ENCODE assay signal across 1 mouse cellular context in genomic region chr2:118289066-118289460, GRCm38 (mm10). TPM values are rescaled to one million over a fixed set of nuclear protein-coding genes. Genes with fewer than 3 reads are reported as not detected.
"Had no signal": no experiment of that assay in that cellular context is flagged by ENCODE, and none has a peak within 500 bp of the region (broad histone marks: within the 10 kb centered on the region; RNA-seq: fewer than 3 reads in every experiment).

No protein-coding gene starts in this region.

RNA-seq across cellular contexts. Expression of gene Fsip1, which starts 32.3 kb away (rescaled TPM):
- polyA plus RNA-seq: thymus, adult 2 months had no signal
